Mouse (Mus musculus) midbrain, postnatal 0 days (tissue): ENCODE results near the gene Ly9. TPM values are rescaled to one million over a fixed set of nuclear protein-coding genes. Genes with fewer than 3 reads are reported as not detected.

Experiments
- ATAC-seq: fragments of 200-750 bp; cut with Nextera tagmentation; 2 replicates; pipeline ENCODE4 v1.8.0; 2017; ENCODE audit warnings: moderate number of reproducible peaks, mild to moderate bottlenecking, moderate TSS enrichment, moderate library complexity; ENCODE audit not compliant: low FRiP score
- DNase-seq: peaks from one replicate; pipeline ENCODE4 v3.0.0-alpha.2; 2015; ENCODE audit warnings: low spot score
- H3K27ac ChIP-seq: fragments of 300-500 bp; sonication (generic); 2 replicates; pipeline ENCODE4 v1.5.1; 2014; ENCODE audit warnings: low read depth, mild to moderate bottlenecking, low read length, mixed read lengths
- H3K27me3 ChIP-seq: fragments of 300-500 bp; sonication (generic); 2 replicates; pipeline ENCODE4 v1.6.1; 2014; ENCODE audit warnings: low read length, control low read depth, mixed read lengths; ENCODE audit not compliant: insufficient read depth
- H3K36me3 ChIP-seq: fragments of 300-500 bp; sonication (generic); 2 replicates; pipeline ENCODE4 v1.6.1; 2014; ENCODE audit warnings: low read length, control low read depth, mixed read lengths; ENCODE audit not compliant: insufficient read depth
- H3K4me1 ChIP-seq: fragments of 300-500 bp; sonication (generic); 2 replicates; pipeline ENCODE4 v1.6.1; 2014; ENCODE audit warnings: mild to moderate bottlenecking, control low read depth, antibody characterized with exemption, low read length, mixed read lengths; ENCODE audit not compliant: insufficient read depth
- H3K4me2 ChIP-seq: fragments of 300-500 bp; sonication (generic); 2 replicates; pipeline ENCODE4 v1.6.1; 2014; ENCODE audit warnings: low read depth, mild to moderate bottlenecking, low read length, mixed read lengths; ENCODE audit not compliant: poor library complexity, severe bottlenecking
- H3K4me3 ChIP-seq: fragments of 300-500 bp; sonication (generic); 2 replicates; pipeline ENCODE4 v1.5.1; 2014; ENCODE audit warnings: low read depth, mild to moderate bottlenecking, low read length, moderate library complexity
- H3K9ac ChIP-seq: fragments of 300-500 bp; sonication (generic); replicated peaks from 2 replicates; pipeline ENCODE4 v1.6.1; 2014; ENCODE audit warnings: mild to moderate bottlenecking, low read length, moderate library complexity, mixed read lengths; ENCODE audit not compliant: poor library complexity, severe bottlenecking
- H3K9me3 ChIP-seq: fragments of 300-500 bp; sonication (generic); 2 replicates; pipeline ENCODE4 v1.6.1; 2016; ENCODE audit warnings: low read length, control low read depth
- CTCF ChIP-seq: IDR thresholded peaks from 2 replicates; pipeline ENCODE4 v1.5.1; 2016; ENCODE audit warnings: antibody characterized with exemption, mild to moderate bottlenecking
- WGBS: fragments of 180-500 bp; shearing (Covaris S2); extraction: QIAGEN DNeasy Blood & Tissue Kit; methylation state at CpG from one replicate; pipeline ENCODE4 v1.1.7; 2014; 5-methylcytosine and 5-hydroxymethylcytosine counted together
- microRNA-seq: library from miRNA; unstranded; fragments of <30 nt; microRNA quantifications from one replicate; pipeline ENCODE4, GENCODE M21; 2016; ENCODE audit warnings: borderline number of aligned reads
- polyA plus RNA-seq: library from polyadenylated mRNA; unstranded; fragments of >200 nt; fragmentation: Nextera tagmentation; extraction: Ambion mirVana; gene quantifications from 2 replicates; pipeline ENCODE4 v1.2.1, GENCODE M21; 2015
- total RNA-seq: library from RNA; depleted of rRNA; stranded (reverse); fragments of >200 nt; gene quantifications from 2 replicates; pipeline ENCODE4 v1.2.3, GENCODE M21; 2014; rRNA removed

Ly9 gene
- total and polyA plus RNA-seq, 2 experiments from 2014 or later = 0.66 TPM; not detected in 1

DNA sequence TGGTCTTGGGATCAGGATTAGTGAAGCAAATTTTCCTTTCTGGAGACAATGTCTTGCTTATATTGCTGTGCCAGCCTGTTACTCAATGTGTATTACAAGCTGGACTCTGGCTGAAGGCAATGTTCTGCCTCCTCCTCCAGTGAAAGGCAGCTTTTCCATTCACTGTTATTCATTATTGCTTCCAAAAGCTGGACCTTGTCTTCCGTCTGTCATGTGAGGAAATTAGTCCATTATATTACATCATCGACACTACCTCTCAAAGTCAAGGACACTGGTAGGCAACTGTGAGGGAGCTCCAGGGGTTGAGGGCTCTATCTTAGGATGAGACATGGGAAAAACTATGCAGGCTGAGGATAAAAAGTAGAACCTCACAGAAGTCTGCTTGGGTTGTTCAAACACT is 50.8 kb downstream of the Ly9 start:
- no peak for ATAC-seq
- Histone ChIP-seq H3K4me1 (no peaks in the 10 kb centered on the region), H3K27ac (no peak overlapping the region), H3K4me2 (no peak overlapping the region), H3K36me3 (no peaks in the 10 kb centered on the region), H3K4me3 (no peak overlapping the region), H3K9ac (no peak overlapping the region), H3K9me3 (no peaks in the 10 kb centered on the region), H3K27me3 (no peaks in the 10 kb centered on the region)
- no peak for DNase-seq
- 94% methylated on average over 2 of the region's 2 CpGs for WGBS
- TF ChIP-seq CTCF = no peak

DNA sequence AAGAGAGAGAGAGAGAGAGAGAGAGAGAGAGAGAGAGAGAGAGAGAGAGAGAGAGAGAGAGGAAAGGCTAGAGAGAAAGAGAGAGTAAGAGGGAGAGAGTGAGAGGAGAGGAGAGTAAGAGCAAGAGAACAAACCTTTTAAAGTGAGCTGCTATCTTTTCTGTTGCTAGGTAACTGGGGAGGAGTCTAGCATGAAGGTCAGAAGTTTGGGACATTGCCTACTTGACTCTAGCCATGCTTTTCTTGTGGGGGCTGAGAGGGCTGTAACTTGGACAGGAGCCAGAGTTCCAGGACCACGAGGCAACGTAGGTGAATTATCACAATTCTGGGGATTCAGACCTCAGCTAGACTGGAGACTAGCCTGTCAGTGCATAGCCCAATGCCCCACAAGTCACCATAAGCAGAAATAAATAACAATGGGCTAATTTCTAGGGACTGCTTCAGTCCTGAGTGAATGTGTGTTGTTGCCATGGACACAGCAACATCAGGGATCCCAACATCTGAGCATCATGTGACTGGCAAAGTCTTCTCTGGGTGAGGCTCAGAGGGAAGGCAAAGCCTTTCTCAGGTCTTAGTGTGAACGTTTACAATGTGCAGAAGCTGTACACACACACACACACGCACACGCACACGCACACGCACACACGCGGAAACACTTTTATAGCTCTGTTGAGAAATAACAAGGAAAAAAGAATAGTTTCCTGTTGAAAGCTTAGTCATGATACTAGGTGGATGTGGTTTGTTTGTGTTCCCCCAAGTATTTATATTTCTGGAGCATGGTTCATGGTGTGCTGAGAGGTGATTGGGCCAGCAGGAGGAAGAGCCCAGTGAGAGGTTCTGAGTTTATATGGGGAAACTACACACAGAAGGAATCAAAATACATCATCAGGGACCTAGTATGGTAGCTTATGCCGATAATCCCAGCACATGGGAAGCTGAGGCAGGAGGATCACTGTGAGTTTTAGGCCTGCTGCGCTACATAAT is 53.6 kb downstream of the Ly9 start:
- no peak for ATAC-seq

DNA sequence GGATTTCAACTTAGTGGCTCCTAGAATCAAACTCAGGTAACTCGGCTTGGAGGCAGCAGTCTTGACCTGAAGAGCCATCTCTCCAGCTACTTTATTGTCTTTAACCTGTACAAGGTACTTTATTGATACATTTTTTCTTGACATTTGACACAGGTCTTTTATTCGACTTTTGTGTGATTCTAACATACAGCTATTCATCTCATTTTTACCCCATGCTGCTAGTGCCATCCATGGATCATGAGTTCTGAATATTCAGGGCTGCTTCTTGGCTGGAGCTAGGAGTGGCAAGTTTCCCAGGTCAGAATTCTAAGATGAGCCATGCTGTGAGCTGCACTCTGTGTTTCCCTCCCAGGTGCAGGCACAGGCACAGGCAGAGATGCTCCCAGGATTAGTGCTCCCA is 55.0 kb downstream of the Ly9 start:
- no peak overlapping the region for H3K9ac ChIP-seq
- no peaks in the 10 kb centered on the region for H3K36me3 ChIP-seq
- no peak overlapping the region for H3K4me2 ChIP-seq
- ATAC-seq (no peak), DNase-seq (no peak)
- H3K27me3 ChIP-seq = no peaks in the 10 kb centered on the region
- no peak overlapping the region for H3K27ac ChIP-seq
- no peak for TF ChIP-seq CTCF
- WGBS = 79% methylated on average over 2 of the region's 2 CpGs
- H3K9me3 ChIP-seq = no peaks in the 10 kb centered on the region
- H3K4me3 ChIP-seq = no peak overlapping the region
- no peaks in the 10 kb centered on the region for H3K4me1 ChIP-seq

More for the DNA sequence above, 53.6 kb downstream of the Ly9 start:
- Histone ChIP-seq H3K27ac (no peak overlapping the region), H3K9me3 (no peaks in the 10 kb centered on the region), H3K4me3 (no peak overlapping the region), H3K4me1 (no peaks in the 10 kb centered on the region), H3K36me3 (no peaks in the 10 kb centered on the region), H3K4me2 (no peak overlapping the region), H3K9ac (no peak overlapping the region), H3K27me3 (no peaks in the 10 kb centered on the region)
- no peak for TF ChIP-seq CTCF
- WGBS = 80% methylated on average over 11 of the region's 11 CpGs
- peak; percentile 12 for DNase-seq

DNA sequence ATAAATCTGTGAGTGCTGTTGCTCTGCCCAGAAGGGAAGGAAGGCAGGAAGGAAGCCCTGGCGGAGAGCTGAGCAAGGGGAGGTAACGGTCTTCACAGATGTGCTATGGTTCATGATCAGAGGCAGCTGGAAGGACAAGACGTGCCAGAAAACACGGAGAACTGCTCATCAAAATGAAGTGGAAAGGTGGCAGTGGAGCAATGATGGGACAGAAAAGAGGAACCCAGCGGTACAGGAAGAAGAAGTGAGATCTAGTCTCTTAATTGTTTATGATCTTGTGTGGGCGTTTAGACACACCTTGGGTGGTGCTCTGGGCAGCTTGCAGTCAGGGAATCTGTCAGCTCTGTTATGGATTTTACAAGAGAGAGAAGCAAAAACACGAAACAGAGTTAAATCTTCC is 55.9 kb downstream of the Ly9 start:
- H3K9ac ChIP-seq = no peak overlapping the region
- H3K9me3 ChIP-seq = no peaks in the 10 kb centered on the region
- H3K36me3 ChIP-seq = no peaks in the 10 kb centered on the region
- DNase-seq (no peak), ATAC-seq (no peak)
- TF ChIP-seq CTCF = no peak
- no peaks in the 10 kb centered on the region for H3K4me1 ChIP-seq
- H3K27ac ChIP-seq = no peak overlapping the region
- no peak overlapping the region for H3K4me3 ChIP-seq
- no peak overlapping the region for H3K4me2 ChIP-seq
- H3K27me3 ChIP-seq = no peaks in the 10 kb centered on the region
- 84% methylated on average over 7 of the region's 7 CpGs for WGBS

DNA sequence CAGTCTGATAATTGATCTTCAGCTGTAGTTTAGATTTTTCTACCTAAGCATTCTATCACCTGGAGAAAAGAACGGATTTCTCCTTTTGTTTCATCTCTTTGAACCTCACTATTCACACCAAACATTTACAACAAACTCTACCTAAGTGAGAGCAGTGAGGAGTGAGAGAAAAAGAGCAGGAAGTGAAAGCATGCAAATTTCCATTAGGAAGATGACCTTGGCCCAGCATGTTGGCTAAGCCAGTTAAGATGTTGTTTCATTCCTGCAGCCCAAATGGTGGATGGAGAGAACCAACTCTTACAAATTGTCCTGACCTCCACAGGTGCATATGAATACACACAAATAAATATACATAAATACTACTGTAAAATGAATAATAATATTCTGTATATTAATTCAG is 66.5 kb downstream of the Ly9 start:
- Histone ChIP-seq H3K9ac (no peak overlapping the region), H3K9me3 (0 out of 2 replicates have a peak, but pooled peaks cover 3% of the 10 kb centered on the region), H3K36me3 (no peaks in the 10 kb centered on the region), H3K4me2 (no peak overlapping the region), H3K4me3 (no peak overlapping the region), H3K4me1 (no peaks in the 10 kb centered on the region), H3K27ac (no peak overlapping the region), H3K27me3 (no peaks in the 10 kb centered on the region)
- no peak for DNase-seq
- WGBS = 89% methylated on average over 1 of the region's 1 CpGs
- no peak for ATAC-seq
- no peak for TF ChIP-seq CTCF

Small RNA genes within 50 kb of the gene (microRNA-seq; reads per million reads assigned to microRNA genes)
- not detected for gene Mir7683

Other genes with a start within 250 kb of the Ly9 start
- gene Klhdc9, start 246.6 kb downstream of the Ly9 start, total RNA-seq = 4.0 and 4.5 TPM in 2 replicates
- gene Klhdc9, start 246.6 kb downstream of the Ly9 start, polyA plus RNA-seq = 6.3 and 6.4 TPM in 2 replicates
- 4.7 and 9.3 TPM in 2 replicates for gene Nectin4, start 237.3 kb downstream of the Ly9 start, total RNA-seq
- 4.8 TPM in 2 replicates for gene Nectin4, start 237.3 kb downstream of the Ly9 start, polyA plus RNA-seq
- 0.82 and 1.1 TPM in 2 replicates for gene Arhgap30, start 218.5 kb downstream of the Ly9 start, total RNA-seq
- 0.75 and 0.81 TPM in 2 replicates for gene Arhgap30, start 218.5 kb downstream of the Ly9 start, polyA plus RNA-seq
- gene Usf1, start 196.1 kb downstream of the Ly9 start, total RNA-seq = 134 and 156 TPM in 2 replicates
- gene Usf1, start 196.1 kb downstream of the Ly9 start, polyA plus RNA-seq = 160 and 167 TPM in 2 replicates
- not detected in 2 replicates for gene Tstd1, start 188.5 kb downstream of the Ly9 start, total RNA-seq
- 3.1 and 3.9 TPM in 2 replicates for gene Tstd1, start 188.5 kb downstream of the Ly9 start, polyA plus RNA-seq
- gene F11r, start 169.9 kb downstream of the Ly9 start, total RNA-seq = 6.6 and 9.2 TPM in 2 replicates
- 7.6 and 8.9 TPM in 2 replicates for gene F11r, start 169.9 kb downstream of the Ly9 start, polyA plus RNA-seq
- 9.4 and 14.7 TPM in 2 replicates for gene Alyref2, start 103.9 kb downstream of the Ly9 start, total RNA-seq
- 22.1 and 22.2 TPM in 2 replicates for gene Alyref2, start 103.9 kb downstream of the Ly9 start, polyA plus RNA-seq
- gene Itln1, start 72.1 kb downstream of the Ly9 start, total RNA-seq = not detected in 2 replicates
- not detected in 2 replicates for gene Itln1, start 72.1 kb downstream of the Ly9 start, polyA plus RNA-seq
- not detected in 2 replicates for gene Cd244a, start 48.2 kb downstream of the Ly9 start, total RNA-seq
- gene Cd244a, start 48.2 kb downstream of the Ly9 start, polyA plus RNA-seq = not detected in 2 replicates
- gene Slamf7, start 45.6 kb upstream of the Ly9 start, total RNA-seq = not detected in 2 replicates
- not detected in 2 replicates for gene Slamf7, start 45.6 kb upstream of the Ly9 start, polyA plus RNA-seq
- gene Cd48, start 74.6 kb upstream of the Ly9 start, total RNA-seq = 0.77 and 1.1 TPM in 2 replicates
- gene Cd48, start 74.6 kb upstream of the Ly9 start, polyA plus RNA-seq = 0.88 and 0.99 TPM in 2 replicates
- 0.11 and 0.85 TPM in 2 replicates for gene Slamf1, start 159.7 kb upstream of the Ly9 start, total RNA-seq
- gene Slamf1, start 159.7 kb upstream of the Ly9 start, polyA plus RNA-seq = 0.19 and 0.21 TPM in 2 replicates
- 1.6 and 2.4 TPM in 2 replicates for gene Cd84, start 232.3 kb upstream of the Ly9 start, total RNA-seq
- 1.1 and 1.9 TPM in 2 replicates for gene Cd84, start 232.3 kb upstream of the Ly9 start, polyA plus RNA-seq